Mouse (Mus musculus): ENCODE measurements around the gene Dlgap4.

DNA sequence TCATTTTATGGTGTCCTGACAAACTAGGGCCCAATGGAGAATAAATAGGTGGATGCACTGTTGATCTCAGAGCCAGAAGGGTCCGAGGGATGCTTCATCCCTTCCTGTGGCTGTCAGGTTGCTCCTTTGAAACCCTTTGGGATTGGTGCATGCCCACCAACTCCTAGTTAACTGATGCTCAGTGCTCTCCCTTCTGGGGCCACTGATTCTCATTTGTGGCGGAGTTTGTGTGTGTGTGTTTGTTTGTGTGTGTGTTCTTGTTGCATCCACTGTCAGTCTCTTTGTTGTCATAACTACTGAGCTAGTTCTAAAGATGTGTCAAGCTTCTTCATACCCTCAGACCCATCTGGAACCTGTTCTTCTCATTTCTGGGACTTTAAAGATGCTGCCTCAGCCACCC, 171.4 kb downstream of the Dlgap4 start:
- TF ChIP-seq EP300 (IDR thresholded peaks at IDR 0.05; ENCODE audit: low read depth in 1 of 2, low read length in 2 of 2) (no peak), CTCF (IDR thresholded peaks at IDR 0.05 in 2 of 3, conservative IDR thresholded peaks at IDR 0.05 in 1 of 3; ENCODE audit: control insufficient read depth in 1 of 3, insufficient read depth in 1 of 3, low read depth in 2 of 3, low read length in 3 of 3, poor library complexity in 1 of 3, severe bottlenecking in 1 of 3) (no peak), USF2 (IDR thresholded peaks at IDR 0.05; ENCODE audit: borderline replicate concordance in 1 of 2, insufficient read depth in 1 of 2, low read depth in 1 of 2, low read length in 2 of 2) (no peak), RAD21 (IDR thresholded peaks at IDR 0.05; ENCODE audit: low read depth, low read length) (no peak), TBP (IDR thresholded peaks at IDR 0.05; ENCODE audit: low read depth, low read length) (no peak), MAX (IDR thresholded peaks at IDR 0.05; ENCODE audit: low read length) (no peak), MYC (IDR thresholded peaks at IDR 0.05; ENCODE audit: low read depth, low read length) (no peak), MEF2A (IDR thresholded peaks at IDR 0.05; ENCODE audit: extremely low read depth, insufficient replicate concordance, low read depth, low read length, poor library complexity, severe bottlenecking) (no peak), KAT2A (conservative IDR thresholded peaks at IDR 0.05; ENCODE audit: low read depth, low read length) (no peak)
